Mouse (Mus musculus) CH12.LX (cell line): ENCODE results near the gene Gorasp1. TPM values are rescaled to one million over a fixed set of nuclear protein-coding genes. Genes with fewer than 3 reads are reported as not detected.
A peak's percentile ranks its signal among the peaks of the same experiment; 100 is the strongest.

Experiments used
- DNase-seq: peaks from one replicate; pipeline ENCODE4 v3.0.0-alpha.2; 2013; ENCODE audit errors: extremely low read depth
- H3K27ac ChIP-seq: 2 replicates; pipeline ENCODE4 v1.5.1; 2012; ENCODE audit warnings: low read depth, mild to moderate bottlenecking, control low read depth, moderate library complexity; ENCODE audit not compliant: insufficient read depth
- H3K27me3 ChIP-seq: replicated peaks from 2 replicates; pipeline ENCODE3; 2012; ENCODE audit warnings: inconsistent platforms
- H3K36me3 ChIP-seq, 2 experiments: replicated peaks in 1 of 2; 2 replicates each; pipeline versions ENCODE3 to v1.6.1; 2012; ENCODE audit warnings: inconsistent platforms in 1 of 2, low read length in 1 of 2, mild to moderate bottlenecking in 1 of 2, mixed read lengths in 1 of 2, moderate library complexity in 1 of 2; ENCODE audit not compliant: control insufficient read depth in 1 of 2, insufficient read depth in 1 of 2
- H3K4me1 ChIP-seq, 2 experiments: 2 replicates each; pipeline ENCODE4 v1.6.1; 2012; ENCODE audit warnings: inconsistent platforms in 1 of 2, moderate library complexity in 1 of 2; ENCODE audit not compliant: insufficient read depth in 2 of 2, control insufficient read depth in 1 of 2
- H3K4me2 ChIP-seq: 2 replicates; pipeline ENCODE4 v1.6.1; 2012; ENCODE audit warnings: low read depth, mild to moderate bottlenecking, control low read depth; ENCODE audit not compliant: poor library complexity, insufficient read depth, severe bottlenecking
- H3K4me3 ChIP-seq, 3 experiments: fragments of 150-350 bp in 1 of 3; sonication (generic) in 1 of 3; replicated peaks in 1 of 3; 2 replicates each; pipeline versions ENCODE3 to v1.5.1; 2011 to 2012; ENCODE audit warnings: low read depth in 2 of 3, low read length in 2 of 3, mild to moderate bottlenecking in 2 of 3, moderate library complexity in 2 of 3, control low read depth in 1 of 3, improper control_type of control experiment in 1 of 3, inconsistent platforms in 1 of 3, mixed read lengths in 1 of 3; ENCODE audit not compliant: poor library complexity in 1 of 3
- H3K79me2 ChIP-seq: replicated peaks from 2 replicates; pipeline ENCODE4 v1.6.1; 2012; ENCODE audit warnings: mild to moderate bottlenecking, moderate library complexity; ENCODE audit not compliant: control insufficient read depth, poor library complexity, insufficient read depth, severe bottlenecking; ENCODE audit errors: extremely low read depth
- H3K9ac ChIP-seq: 2 replicates; pipeline ENCODE4 v1.6.1; 2012; ENCODE audit warnings: low read depth, mild to moderate bottlenecking, control low read depth, moderate library complexity; ENCODE audit not compliant: insufficient read depth
- H3K9me3 ChIP-seq: replicated peaks from 2 replicates; pipeline ENCODE3; 2012; ENCODE audit warnings: low read length, inconsistent platforms, mixed read lengths
- BHLHE40 ChIP-seq: IDR thresholded peaks from 2 replicates; pipeline ENCODE4 v1.6.1; 2011; ENCODE audit warnings: mild to moderate bottlenecking, low read depth, low read length, improper control_type of control experiment
- CHD1 ChIP-seq: IDR thresholded peaks from 2 replicates; pipeline ENCODE4 v1.6.1; 2012; ENCODE audit warnings: low read depth, low read length, improper control_type of control experiment, inconsistent platforms
- CHD2 ChIP-seq: IDR thresholded peaks from 2 replicates; pipeline ENCODE4 v1.6.1; 2011; ENCODE audit warnings: low read length, improper control_type of control experiment
- ELF1 ChIP-seq: IDR thresholded peaks from 2 replicates; pipeline ENCODE4 v1.6.1; 2014; ENCODE audit warnings: low read depth, mild to moderate bottlenecking, inconsistent platforms, low read length, improper control_type of control experiment
- MAFK ChIP-seq: IDR thresholded peaks from 2 replicates; pipeline ENCODE4 v1.6.1; 2011; ENCODE audit warnings: low read length, improper control_type of control experiment; ENCODE audit not compliant: insufficient replicate concordance
- MAZ ChIP-seq: IDR thresholded peaks from 2 replicates; pipeline ENCODE4 v1.6.1; 2012; ENCODE audit warnings: low read depth, mild to moderate bottlenecking, inconsistent platforms, low read length, improper control_type of control experiment, moderate library complexity
- NRF1 ChIP-seq: IDR thresholded peaks from 2 replicates; pipeline ENCODE4 v1.6.1; 2014; ENCODE audit warnings: low read depth, mild to moderate bottlenecking, inconsistent platforms, low read length, improper control_type of control experiment, moderate library complexity
- RCOR1 ChIP-seq: conservative IDR thresholded peaks from 2 replicates; pipeline ENCODE4 v1.6.1; 2012; ENCODE audit warnings: low read depth, mild to moderate bottlenecking, inconsistent platforms, low read length, improper control_type of control experiment
- SIN3A ChIP-seq: IDR thresholded peaks from 2 replicates; pipeline ENCODE4 v1.6.1; 2012; ENCODE audit warnings: low read length, improper control_type of control experiment, inconsistent platforms
- SMC3 ChIP-seq: IDR thresholded peaks from 2 replicates; pipeline ENCODE4 v1.6.1; 2011; ENCODE audit warnings: low read depth, low read length, improper control_type of control experiment
- TCF12 ChIP-seq: IDR thresholded peaks from 2 replicates; pipeline ENCODE4 v1.6.1; 2014; ENCODE audit warnings: low read depth, mild to moderate bottlenecking, inconsistent platforms, low read length, improper control_type of control experiment
- USF1 ChIP-seq: IDR thresholded peaks from 2 replicates; pipeline ENCODE4 v1.6.1; 2014; ENCODE audit warnings: low read depth, mild to moderate bottlenecking, inconsistent platforms, low read length, improper control_type of control experiment
- ZMIZ1 ChIP-seq: IDR thresholded peaks from 2 replicates; pipeline ENCODE4 v1.6.1; 2012; ENCODE audit warnings: low read depth, mild to moderate bottlenecking, inconsistent platforms, low read length, improper control_type of control experiment
- dilution Hi-C: fragments of 300-500 bp; cut with MboI; formaldehyde crosslinking; loops from 2 replicates; pipeline ENCODE4 v1.14.3; 2020; ENCODE audit warnings: low sequenced_read_pairs; ENCODE audit not compliant: extremely low pct_unique_long_range_greater_than_20kb, extremely low pct_ligation_motif_present
- in situ Hi-C: fragments of 300-500 bp; cut with MboI; formaldehyde crosslinking; loops from 3 replicates; pipeline ENCODE4 v1.14.3; 2019; ENCODE audit warnings: low sequenced_read_pairs, low pct_ligation_motif_present, low pct_unique_long_range_greater_than_20kb, mixed read lengths
- polyA plus RNA-seq: library from polyadenylated mRNA; unstranded; fragments of >175 nt; gene quantifications from 2 replicates; pipeline ENCODE4 v1.2.1, GENCODE M21; 2012; ENCODE audit warnings: low read depth; ENCODE audit not compliant: insufficient read length
- total RNA-seq, 2 experiments: library from RNA; depleted of rRNA; stranded (reverse); fragments of 300-350 nt in 1 of 2; fragments of >200 nt in 1 of 2; gene quantifications; 2 replicates each; pipeline ENCODE4 v1.2.3; 2012 to 2014

Gorasp1 gene
- total and polyA plus RNA-seq, 3 experiments = 8.7 to 12.6 (median 9.2) TPM

- peak; percentile 57; the same call in 1 of the 2 replicates for TF ChIP-seq CHD1
- TF ChIP-seq TCF12 = peak; percentile 67; the same call in 1 of the 2 replicates
- no peak for TF ChIP-seq MAZ
- peak; percentile 64 for TF ChIP-seq SIN3A
- TF ChIP-seq ZMIZ1 = peak; percentile 18; the same call in 1 of the 2 replicates
- peak; percentile 67; the same call in 1 of the 2 replicates for TF ChIP-seq RCOR1
- peak; percentile 89 for TF ChIP-seq ELF1
Observed at GRCm38 (mm10) chr9:119981183-119982179, 44.1 kb upstream of the Gorasp1 start (continued).

GRCm38 (mm10) chr9:119980770-119981182 is 43.4 kb upstream of the Gorasp1 start:
- Histone ChIP-seq H3K4me1 (peaks cover 17 to 54% of the 10 kb centered on the region in 2 experiments), H3K9ac (peak overlapping the region; percentile 83), H3K27me3 (peaks cover 6% of the 10 kb centered on the region), H3K4me2 (peak overlapping the region; percentile 89), H3K27ac (peak overlapping the region; percentile 86), H3K79me2 (peaks cover 28% of the 10 kb centered on the region), H3K9me3 (no peaks in the 10 kb centered on the region), H3K4me3 (peak overlapping the region; percentile 71 to 79 (median 73)), H3K36me3 (no peaks in the 10 kb centered on the region)
- TF ChIP-seq CHD2 (peak; percentile 59; the same call in 1 of the 2 replicates), BHLHE40 (0 out of 2 replicates have a peak, but pooled peaks have one; percentile 11), SMC3 (no peak), NRF1 (no peak), TCF12 (peak; percentile 17; the same call in 1 of the 2 replicates)
- DNase-seq = no peak
- in situ Hi-C loops = no loop called here
- dilution Hi-C loops = no loop called here

- H3K9me3 ChIP-seq = no peaks in the 10 kb centered on the region
- peaks cover 6% of the 10 kb centered on the region for H3K27me3 ChIP-seq
- dilution Hi-C loops = no loop called here
- H3K79me2 ChIP-seq = peaks cover 28% of the 10 kb centered on the region
- no peak overlapping the region for H3K9ac ChIP-seq
- H3K4me3 ChIP-seq = no peak overlapping the region
- peaks cover 20 to 62% of the 10 kb centered on the region in 2 experiments for H3K4me1 ChIP-seq
- TF ChIP-seq MAFK (no peak), USF1 (no peak)
- 0 out of 2 replicates have a peak overlapping the region, but pooled peaks have one; percentile 71 for H3K4me2 ChIP-seq
- peaks cover 5 to 6% of the 10 kb centered on the region in 2 experiments for H3K36me3 ChIP-seq
- no peak for DNase-seq
- in situ Hi-C loops = no loop called here
- H3K27ac ChIP-seq = peak overlapping the region; percentile 27
Observed at GRCm38 (mm10) chr9:119979749-119980148, 42.4 kb upstream of the Gorasp1 start.
